Mouse (Mus musculus) myocyte (in vitro differentiated cells): ENCODE measurements around the gene Lgals2.

Experiments used
- E2F4 ChIP-seq: IDR thresholded peaks from one replicate; pipeline ENCODE4 v1.6.1; 2011; ENCODE audit warnings: mild to moderate bottlenecking, control low read depth, moderate library complexity; ENCODE audit not compliant: insufficient read depth
- MAX ChIP-seq: IDR thresholded peaks from one replicate; pipeline ENCODE4 v1.6.1; 2011; ENCODE audit warnings: low read depth, mild to moderate bottlenecking, control low read depth
- MYOD1 ChIP-seq, 3 experiments: IDR thresholded peaks; one replicate each; pipeline ENCODE4 v1.6.1; 2011; ENCODE audit warnings: control low read depth in 2 of 3, low read depth in 2 of 3, mild to moderate bottlenecking in 2 of 3, moderate library complexity in 1 of 3; ENCODE audit not compliant: insufficient read length in 2 of 3, control insufficient read depth in 1 of 3
- MYOG ChIP-seq, 3 experiments: IDR thresholded peaks; one replicate each; pipeline ENCODE4 v1.6.1; 2011; ENCODE audit warnings: control low read depth in 2 of 3, low read depth in 2 of 3, mild to moderate bottlenecking in 2 of 3; ENCODE audit not compliant: insufficient read length in 2 of 3, control insufficient read depth in 1 of 3, insufficient read depth in 1 of 3
- POLR2A ChIP-seq: IDR thresholded peaks from one replicate; pipeline ENCODE4 v1.6.1; 2011; ENCODE audit warnings: low read depth, mild to moderate bottlenecking, control low read depth, moderate library complexity; ENCODE audit not compliant: insufficient read length
- POLR2AphosphoS2 ChIP-seq: IDR thresholded peaks from one replicate; pipeline ENCODE4 v1.6.1; 2011; ENCODE audit warnings: low read depth, control low read depth; ENCODE audit not compliant: insufficient read length
- REST ChIP-seq: IDR thresholded peaks from one replicate; pipeline ENCODE4 v1.6.1; 2011; ENCODE audit warnings: mild to moderate bottlenecking, control low read depth, moderate library complexity; ENCODE audit not compliant: insufficient read depth, insufficient read length
- SRF ChIP-seq: IDR thresholded peaks from one replicate; pipeline ENCODE4 v1.6.1; 2011; ENCODE audit warnings: low read depth; ENCODE audit not compliant: control insufficient read depth, insufficient read length
- USF1 ChIP-seq: IDR thresholded peaks from one replicate; pipeline ENCODE4 v1.6.1; 2011; ENCODE audit warnings: low read depth, mild to moderate bottlenecking, control low read depth, moderate library complexity

GRCm38 (mm10) chr15:78801571-78801970 lies 53.8 kb downstream of the Lgals2 start:
- TF ChIP-seq E2F4: no peak
- TF ChIP-seq MAX: no peak
- no peak for TF ChIP-seq POLR2A
- TF ChIP-seq POLR2AphosphoS2: no peak
- no peak for TF ChIP-seq MYOD1 (IDR thresholded peaks at IDR 0.05; ENCODE audit: control insufficient read depth in 1 of 3, insufficient read length in 2 of 3, low read depth in 2 of 3)
- no peak for TF ChIP-seq MYOG (IDR thresholded peaks at IDR 0.05; ENCODE audit: control insufficient read depth in 1 of 3, insufficient read depth in 1 of 3, insufficient read length in 2 of 3, low read depth in 2 of 3)
- no peak for TF ChIP-seq USF1
- no peak for TF ChIP-seq SRF
- no peak for TF ChIP-seq REST
